Mouse (Mus musculus) small intestine, adult 2 months (tissue): Measurements from ENCODE around the gene Derl2. TPM values are rescaled to one million over a fixed set of nuclear protein-coding genes. Genes with fewer than 3 reads are reported as not detected.

Experiments
- H3K27ac ChIP-seq: fragments of 200-500 bp; 2 replicates; pipeline ENCODE4 v1.5.1; 2012; ENCODE audit warnings: low read depth, low read length, control low read depth, inconsistent platforms; ENCODE audit not compliant: insufficient read depth
- H3K27me3 ChIP-seq: fragments of 200-500 bp; 2 replicates; pipeline ENCODE4 v1.6.1; 2012; ENCODE audit warnings: mild to moderate bottlenecking, moderate library complexity, low read length, inconsistent platforms; ENCODE audit not compliant: control insufficient read depth, insufficient read depth
- H3K36me3 ChIP-seq: fragments of 200-500 bp; 2 replicates; pipeline ENCODE4 v1.6.1; 2012; ENCODE audit warnings: mild to moderate bottlenecking, low read length, control low read depth, inconsistent platforms; ENCODE audit not compliant: control insufficient read depth, insufficient read depth
- H3K4me1 ChIP-seq: fragments of 200-500 bp; 2 replicates; pipeline ENCODE4 v1.6.1; 2012; ENCODE audit warnings: low read length, inconsistent platforms, mixed read lengths; ENCODE audit not compliant: control insufficient read depth, insufficient read depth, insufficient read length
- H3K4me3 ChIP-seq: fragments of 200-500 bp; 2 replicates; pipeline ENCODE4 v1.5.1; 2012; ENCODE audit warnings: low read depth, mild to moderate bottlenecking, control low read depth, inconsistent platforms, low read length, moderate library complexity
- CTCF ChIP-seq: fragments of 200-500 bp; IDR thresholded peaks from 2 replicates; pipeline ENCODE4 v1.5.1; 2012; ENCODE audit warnings: low read depth, mild to moderate bottlenecking, control low read depth, inconsistent platforms, low read length, moderate library complexity, mixed read lengths; ENCODE audit not compliant: insufficient replicate concordance, insufficient read length; ENCODE audit errors: extremely low read depth
- POLR2A ChIP-seq: fragments of 200-500 bp; IDR thresholded peaks from 2 replicates; pipeline ENCODE4 v1.6.1; 2012; ENCODE audit warnings: low read depth, mild to moderate bottlenecking, control low read depth, inconsistent platforms, low read length, moderate library complexity
- WGBS: fragments of 180-500 bp; shearing (Covaris S2); methylation state at CpG from one replicate; pipeline ENCODE4 v1.1.7; 2018; 5-methylcytosine and 5-hydroxymethylcytosine counted together
- polyA plus RNA-seq: library from polyadenylated mRNA; depleted of rRNA; stranded (reverse); fragments of >200 nt; gene quantifications from 2 replicates; pipeline ENCODE4 v1.2.3, GENCODE M21; 2012; rRNA removed

Gene Derl2
- polyA plus RNA-seq, 1 experiment, result 4.2 TPM

GRCm38 (mm10) chr11:70969821-70970559 is 49.7 kb downstream of the Derl2 start, which contains the start of the genes Nup88 and Rpain:
TSS of gene Nup88 (minus strand) at chr11:70969973.
TSS of gene Rpain (plus strand) at chr11:70970213.
- H3K27ac ChIP-seq, result peak within 1 kb of the TSS; percentile 90
- no peaks in the 10 kb centered on the region for H3K27me3 ChIP-seq
- WGBS, result under 1% methylated on average over 43 of the region's 43 CpGs
- TF ChIP-seq CTCF (no peak), POLR2A (peak; percentile 90)
- H3K36me3 ChIP-seq, result peaks cover 16% of the 10 kb centered on the region
- H3K4me3 ChIP-seq, result peak within 1 kb of the TSS; percentile 96
- peaks cover 7% of the 10 kb centered on the region for H3K4me1 ChIP-seq

GRCm38 (mm10) chr11:70969271-70969794 is 50.3 kb downstream of the Derl2 start:
- peak overlapping the region; percentile 76 for H3K27ac ChIP-seq
- under 1% methylated on average over 25 of the region's 25 CpGs for WGBS
- H3K36me3 ChIP-seq, result peaks cover 22% of the 10 kb centered on the region
- TF ChIP-seq POLR2A (no peak), CTCF (no peak)
- peaks cover 7% of the 10 kb centered on the region for H3K4me1 ChIP-seq
- H3K27me3 ChIP-seq, result no peaks in the 10 kb centered on the region
- H3K4me3 ChIP-seq, result peak overlapping the region; percentile 85

GRCm38 (mm10) chr11:70964222-70964907 is 55.3 kb downstream of the Derl2 start:
- no peaks in the 10 kb centered on the region for H3K27me3 ChIP-seq
- H3K4me1 ChIP-seq, result peaks cover 2% of the 10 kb centered on the region
- TF ChIP-seq POLR2A (no peak), CTCF (no peak)
- H3K4me3 ChIP-seq, result no peak overlapping the region
- WGBS, result 85% methylated on average over 4 of the region's 4 CpGs
- H3K27ac ChIP-seq, result no peak overlapping the region
- H3K36me3 ChIP-seq, result peaks cover 49% of the 10 kb centered on the region

DNA sequence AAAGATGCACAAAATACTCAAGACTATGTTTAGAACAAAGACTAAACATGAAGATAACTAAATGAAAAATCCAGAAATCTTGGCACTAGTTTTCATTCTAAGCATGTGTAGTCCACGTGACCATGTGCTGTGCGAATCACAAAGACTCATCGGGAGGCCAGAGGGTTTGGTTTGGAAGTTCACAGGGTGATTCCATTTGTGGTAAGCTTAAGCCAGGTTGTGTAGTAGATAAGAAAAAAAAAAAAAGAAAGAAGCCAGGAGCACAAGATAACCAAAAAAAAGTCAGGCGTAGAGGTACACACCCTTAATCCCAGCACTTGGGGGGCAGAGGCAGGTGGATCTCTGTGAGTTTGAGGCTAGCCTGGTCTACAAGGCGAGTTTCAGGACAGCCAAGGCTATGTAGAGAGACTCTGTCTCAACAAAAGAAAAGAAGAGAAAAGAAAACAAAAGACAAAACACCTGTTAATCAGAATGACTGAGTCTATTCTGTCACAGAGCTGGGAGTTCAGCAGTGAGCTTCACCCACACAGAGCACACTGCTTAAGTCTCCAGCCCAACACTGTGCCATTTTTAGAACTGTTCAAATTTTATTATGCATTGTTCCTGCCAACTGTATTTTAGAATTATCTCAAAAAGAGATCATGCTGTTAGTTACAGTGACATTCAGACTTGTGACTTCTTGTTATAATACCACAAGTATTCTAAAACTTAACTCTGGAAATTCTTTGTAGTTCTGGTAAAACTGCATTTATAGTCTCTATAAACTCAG is 58.7 kb downstream of the Derl2 start:
- Histone ChIP-seq H3K4me3 (no peak overlapping the region), H3K4me1 (no peaks in the 10 kb centered on the region), H3K36me3 (peaks cover 67% of the 10 kb centered on the region), H3K27me3 (no peaks in the 10 kb centered on the region), H3K27ac (no peak overlapping the region)
- no peak for TF ChIP-seq CTCF
- TF ChIP-seq POLR2A, result no peak
- WGBS, result 88% methylated on average over 5 of the region's 5 CpGs

Other genes with a start within 250 kb of the Derl2 start
- 0.70 and 0.94 TPM in 2 replicates for gene Scimp, start 207.3 kb downstream of the Derl2 start, polyA plus RNA-seq
- 1.1 and 1.7 TPM in 2 replicates for gene Rabep1, start 175.1 kb downstream of the Derl2 start, polyA plus RNA-seq
- gene Nup88, start 49.9 kb downstream of the Derl2 start, polyA plus RNA-seq, result 4.3 and 7.6 TPM in 2 replicates
- 6.5 and 8.1 TPM in 2 replicates for gene Rpain, start 49.6 kb downstream of the Derl2 start, polyA plus RNA-seq
- 125 and 165 TPM in 2 replicates for gene C1qbp, start 36.8 kb downstream of the Derl2 start, polyA plus RNA-seq
- gene Dhx33, start 15.4 kb downstream of the Derl2 start, polyA plus RNA-seq, result 3.9 and 8.2 TPM in 2 replicates
- 0.30 and 1.5 TPM in 2 replicates for gene Mis12, start 230 bp downstream of the Derl2 start, polyA plus RNA-seq
- 0.39 and 0.85 TPM in 2 replicates for gene 6330403K07Rik, start 13.7 kb upstream of the Derl2 start, polyA plus RNA-seq
- gene Nlrp1a, start 124.9 kb upstream of the Derl2 start, polyA plus RNA-seq, result 0.04 TPM in 1 of 2 replicates, not detected in the other
- gene Nlrp1b, start 210.9 kb upstream of the Derl2 start, polyA plus RNA-seq, result 0.05 and 1.4 TPM in 2 replicates